Mouse (Mus musculus): ENCODE results near the gene Sycp2. TPM values are rescaled to one million over a fixed set of nuclear protein-coding genes. Genes with fewer than 3 reads are reported as not detected.

Sycp2 gene
- total and polyA plus RNA-seq, 2 experiments = not detected

- Histone ChIP-seq H3K4me1 (ENCODE audit: control insufficient read depth, insufficient read depth, low read length) (no peaks in the 10 kb centered on the region), H3K79me2 (ENCODE audit: control insufficient read depth, insufficient read depth, low read length) (no peaks in the 10 kb centered on the region), H3K9ac (ENCODE audit: low read depth, low read length) (no peak overlapping the region), H3K36me3 (ENCODE audit: control insufficient read depth, insufficient read depth, low read length) (no peaks in the 10 kb centered on the region), H3K27ac (replicated peaks; ENCODE audit: insufficient read depth, low read depth, low read length) (no peak overlapping the region), H3K27me3 (ENCODE audit: control insufficient read depth, insufficient read depth, low read length) (no peaks in the 10 kb centered on the region), H3K4me3 (ENCODE audit: insufficient read depth, low read depth, low read length) (no peak overlapping the region)
- 81% methylated on average over 9 of the region's 9 CpGs for WGBS
- DNase-seq (ENCODE audit: extremely low read depth, low read depth, low spot score) = no peak
- TF ChIP-seq POLR2A (IDR thresholded peaks at IDR 0.05; ENCODE audit: extremely low read depth, insufficient read depth, low read length) = no peak
- no peak for TF ChIP-seq CTCF (IDR thresholded peaks at IDR 0.05; ENCODE audit: low read depth, low read length)
These were observed 20.7 kb upstream of the Sycp2 start for GRCm38 (mm10) chr2:178428183-178428582.

DNA sequence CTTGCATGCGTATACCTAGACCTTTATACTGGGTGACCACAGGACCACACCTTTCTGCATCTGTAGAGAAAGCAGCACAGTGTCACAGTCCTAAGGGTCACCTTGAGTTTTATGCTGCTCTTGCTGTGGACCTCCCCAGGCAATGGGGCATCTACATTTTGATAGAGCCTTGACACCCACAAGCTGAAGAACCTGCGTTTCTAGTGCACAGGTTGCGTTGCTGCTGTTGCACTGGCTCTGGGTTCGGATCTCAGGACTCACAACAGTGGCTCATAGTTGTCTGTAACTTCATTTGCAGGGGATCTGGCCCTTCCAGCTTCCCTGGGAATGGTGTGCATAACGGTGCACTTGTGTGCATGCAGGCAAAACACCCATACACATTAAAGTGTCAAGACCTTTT, 19.7 kb upstream of the Sycp2 start:
- Histone ChIP-seq H3K27ac (replicated peaks; ENCODE audit: insufficient read depth, low read depth, low read length) (no peak overlapping the region), H3K9ac (ENCODE audit: low read depth, low read length) (no peak overlapping the region), H3K4me1 (ENCODE audit: control insufficient read depth, insufficient read depth, low read length) (no peaks in the 10 kb centered on the region), H3K36me3 (ENCODE audit: control insufficient read depth, insufficient read depth, low read length) (no peaks in the 10 kb centered on the region), H3K4me3 (ENCODE audit: insufficient read depth, low read depth, low read length) (no peak overlapping the region), H3K79me2 (ENCODE audit: control insufficient read depth, insufficient read depth, low read length) (no peaks in the 10 kb centered on the region), H3K27me3 (ENCODE audit: control insufficient read depth, insufficient read depth, low read length) (no peaks in the 10 kb centered on the region)
- TF ChIP-seq POLR2A (IDR thresholded peaks at IDR 0.05; ENCODE audit: extremely low read depth, insufficient read depth, low read length) (no peak), CTCF (IDR thresholded peaks at IDR 0.05; ENCODE audit: low read depth, low read length) (no peak)
- WGBS = 81% methylated on average over 5 of the region's 5 CpGs
- no peak for DNase-seq (ENCODE audit: extremely low read depth, low read depth, low spot score)

DNA sequence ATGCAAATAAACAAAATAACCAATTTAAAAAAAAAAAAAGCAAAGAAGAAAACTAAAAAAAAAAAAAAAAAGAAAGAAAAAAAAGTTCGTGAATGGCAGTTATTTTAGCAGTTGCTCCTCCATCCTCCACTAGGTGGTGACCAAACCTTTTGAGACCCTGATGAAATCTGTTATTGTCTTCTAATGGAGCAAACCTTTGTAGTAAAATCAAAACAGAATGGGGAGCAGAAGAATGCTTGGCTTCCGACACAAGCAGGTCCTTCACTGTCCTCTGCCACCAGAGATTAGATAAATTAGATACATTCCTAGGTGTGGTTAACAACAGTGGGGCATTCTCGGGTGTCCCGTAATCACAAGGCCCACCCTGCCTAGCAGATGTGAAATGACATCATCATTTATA, 18.7 kb upstream of the Sycp2 start:
- no peak overlapping the region for H3K4me3 ChIP-seq (ENCODE audit: insufficient read depth, low read depth, low read length)
- WGBS = 49% methylated on average over 4 of the region's 4 CpGs

DNA sequence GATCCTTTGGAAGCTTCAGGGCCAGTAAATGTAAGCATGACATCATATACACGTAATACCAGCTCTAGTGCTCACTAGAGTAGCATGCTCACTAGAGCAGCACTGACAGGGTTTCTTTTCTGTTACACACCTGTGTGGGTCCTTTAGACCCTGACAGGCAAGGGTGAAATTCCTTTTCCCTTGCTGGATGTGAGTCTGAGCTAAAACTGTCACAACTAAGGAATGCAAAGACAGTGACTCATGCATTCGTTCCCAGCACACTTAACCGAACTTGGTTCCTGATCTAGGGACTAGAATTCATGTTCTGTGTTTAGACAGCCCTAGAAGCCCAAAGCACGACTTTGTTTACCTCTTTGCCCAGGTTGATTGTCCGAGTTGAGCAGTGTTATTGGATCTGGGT, 15.7 kb upstream of the Sycp2 start:
- H3K4me3 ChIP-seq (ENCODE audit: insufficient read depth, low read depth, low read length) = no peak overlapping the region
- no peaks in the 10 kb centered on the region for H3K79me2 ChIP-seq (ENCODE audit: control insufficient read depth, insufficient read depth, low read length)
- H3K4me1 ChIP-seq (ENCODE audit: control insufficient read depth, insufficient read depth, low read length) = no peaks in the 10 kb centered on the region
- H3K27me3 ChIP-seq (ENCODE audit: control insufficient read depth, insufficient read depth, low read length) = no peaks in the 10 kb centered on the region
- DNase-seq (ENCODE audit: extremely low read depth, low read depth, low spot score) = no peak
- H3K36me3 ChIP-seq (ENCODE audit: control insufficient read depth, insufficient read depth, low read length) = no peaks in the 10 kb centered on the region
- H3K27ac ChIP-seq (replicated peaks; ENCODE audit: insufficient read depth, low read depth, low read length) = no peak overlapping the region
- 59% methylated on average over 5 of the region's 5 CpGs for WGBS
- TF ChIP-seq CTCF (IDR thresholded peaks at IDR 0.05; ENCODE audit: low read depth, low read length) = no peak
- no peak for TF ChIP-seq POLR2A (IDR thresholded peaks at IDR 0.05; ENCODE audit: extremely low read depth, insufficient read depth, low read length)
- H3K9ac ChIP-seq (ENCODE audit: low read depth, low read length) = no peak overlapping the region

More for the DNA sequence above, 18.7 kb upstream of the Sycp2 start:
- no peaks in the 10 kb centered on the region for H3K27me3 ChIP-seq (ENCODE audit: control insufficient read depth, insufficient read depth, low read length)
- TF ChIP-seq CTCF (IDR thresholded peaks at IDR 0.05; ENCODE audit: low read depth, low read length) (peak; percentile 27; the same call in 1 of the 2 replicates), POLR2A (IDR thresholded peaks at IDR 0.05; ENCODE audit: extremely low read depth, insufficient read depth, low read length) (no peak)
- H3K36me3 ChIP-seq (ENCODE audit: control insufficient read depth, insufficient read depth, low read length) = no peaks in the 10 kb centered on the region
- no peak overlapping the region for H3K27ac ChIP-seq (replicated peaks; ENCODE audit: insufficient read depth, low read depth, low read length)
- H3K79me2 ChIP-seq (ENCODE audit: control insufficient read depth, insufficient read depth, low read length) = no peaks in the 10 kb centered on the region
- no peak overlapping the region for H3K9ac ChIP-seq (ENCODE audit: low read depth, low read length)
- DNase-seq (ENCODE audit: extremely low read depth, low read depth, low spot score) = no peak
- no peaks in the 10 kb centered on the region for H3K4me1 ChIP-seq (ENCODE audit: control insufficient read depth, insufficient read depth, low read length)

DNA sequence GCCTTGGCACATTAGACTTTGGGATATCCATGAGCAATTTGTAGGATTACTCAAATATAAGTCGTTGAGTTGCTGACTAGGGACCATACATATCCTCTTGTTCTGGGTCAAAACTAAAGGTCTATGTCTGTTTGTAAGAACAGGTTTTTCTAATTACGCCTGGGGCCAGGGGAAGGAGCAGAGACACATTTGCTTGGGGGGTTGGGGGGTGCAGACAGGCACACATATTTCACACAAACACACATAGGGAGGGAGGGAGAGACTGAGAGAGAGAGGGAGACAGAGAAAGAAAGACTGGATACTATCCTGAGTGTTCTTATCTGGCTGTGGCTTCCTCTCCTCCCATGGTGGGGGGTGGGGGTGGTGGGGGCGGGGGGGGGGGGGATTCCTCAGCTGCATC, 14.7 kb upstream of the Sycp2 start:
- Histone ChIP-seq H3K27me3 (ENCODE audit: control insufficient read depth, insufficient read depth, low read length) (no peaks in the 10 kb centered on the region), H3K36me3 (ENCODE audit: control insufficient read depth, insufficient read depth, low read length) (no peaks in the 10 kb centered on the region), H3K4me3 (ENCODE audit: insufficient read depth, low read depth, low read length) (no peak overlapping the region), H3K27ac (replicated peaks; ENCODE audit: insufficient read depth, low read depth, low read length) (no peak overlapping the region), H3K79me2 (ENCODE audit: control insufficient read depth, insufficient read depth, low read length) (no peaks in the 10 kb centered on the region), H3K9ac (ENCODE audit: low read depth, low read length) (no peak overlapping the region), H3K4me1 (ENCODE audit: control insufficient read depth, insufficient read depth, low read length) (no peaks in the 10 kb centered on the region)
- DNase-seq (ENCODE audit: extremely low read depth, low read depth, low spot score) = no peak
- TF ChIP-seq CTCF (IDR thresholded peaks at IDR 0.05; ENCODE audit: low read depth, low read length) (no peak), POLR2A (IDR thresholded peaks at IDR 0.05; ENCODE audit: extremely low read depth, insufficient read depth, low read length) (no peak)
- 37% methylated on average over 3 of the region's 3 CpGs for WGBS

DNA sequence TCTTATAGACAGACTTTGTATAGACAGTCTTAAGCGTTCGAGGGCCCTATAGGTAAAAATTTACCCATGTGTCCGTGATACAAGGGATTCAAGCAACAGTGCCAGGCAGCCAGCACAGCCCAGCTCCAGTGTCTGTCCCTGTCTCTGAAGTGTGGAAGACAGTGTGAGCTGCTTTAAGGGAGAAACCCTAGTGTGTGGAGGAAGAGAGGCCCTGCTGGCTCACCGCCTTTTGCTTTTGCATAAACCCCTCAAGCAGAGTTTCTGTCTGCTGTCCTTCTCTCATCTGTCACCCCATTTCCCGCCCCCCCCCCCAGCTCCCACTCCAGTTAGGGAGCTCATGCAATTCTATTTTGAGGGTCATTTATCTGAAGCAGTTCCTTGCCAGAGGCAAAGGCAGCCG, 14.1 kb upstream of the Sycp2 start:
- Histone ChIP-seq H3K36me3 (ENCODE audit: control insufficient read depth, insufficient read depth, low read length) (no peaks in the 10 kb centered on the region), H3K4me1 (ENCODE audit: control insufficient read depth, insufficient read depth, low read length) (no peaks in the 10 kb centered on the region), H3K4me3 (ENCODE audit: insufficient read depth, low read depth, low read length) (no peak overlapping the region), H3K9ac (ENCODE audit: low read depth, low read length) (no peak overlapping the region), H3K79me2 (ENCODE audit: control insufficient read depth, insufficient read depth, low read length) (no peaks in the 10 kb centered on the region), H3K27me3 (ENCODE audit: control insufficient read depth, insufficient read depth, low read length) (no peaks in the 10 kb centered on the region), H3K27ac (replicated peaks; ENCODE audit: insufficient read depth, low read depth, low read length) (no peak overlapping the region)
- whole genome bisulfite sequencing = 79% methylated on average over 6 of the region's 6 CpGs
- no peak for DNase-seq (ENCODE audit: extremely low read depth, low read depth, low spot score)
- TF ChIP-seq POLR2A (IDR thresholded peaks at IDR 0.05; ENCODE audit: extremely low read depth, insufficient read depth, low read length) = no peak
- TF ChIP-seq CTCF (IDR thresholded peaks at IDR 0.05; ENCODE audit: low read depth, low read length) = no peak

Measured in liver, adult 2 months (tissue).